Mouse (Mus musculus): ENCODE measurements around the gene Slc25a28.

Slc25a28 gene

GRCm38 (mm10) chr19:43674730-43675524 is at the start of gene Slc25a28:
Gene Slc25a28 (minus strand): TSS chr19:43674881.
- in situ Hi-C loops (cut with MboI, MseI) = loop anchor here (5.0 to 25.0 kb wide), 3 partner anchors 82 to 1163 kb away; partner anchors contain the start of genes Got1 and R3hcc1l

DNA sequence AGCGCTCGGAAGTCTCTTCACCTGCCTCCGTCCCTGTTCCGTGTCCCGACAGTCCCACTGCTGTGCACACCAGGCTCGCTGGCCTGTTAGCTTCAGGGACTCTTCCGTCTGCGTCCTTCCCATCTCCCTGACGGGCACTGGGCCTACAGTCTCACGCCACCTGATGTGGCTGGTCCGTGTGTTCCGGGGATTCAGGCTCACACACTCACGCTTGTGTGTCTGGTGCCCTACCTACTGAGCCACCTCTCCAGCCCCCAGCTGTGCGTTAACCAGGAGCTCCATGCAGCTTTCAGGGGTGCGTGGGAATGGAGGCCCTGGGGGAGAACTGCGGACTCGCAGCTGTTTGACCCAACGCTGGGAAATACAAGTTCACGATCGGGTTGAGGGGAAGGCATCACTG is 49.5 kb upstream of the Slc25a28 start:
- in situ Hi-C loops (cut with MboI, MseI) = no loop called here

- in situ Hi-C loops (cut with MboI, MseI) = no loop called here
These were observed 48.8 kb upstream of the Slc25a28 start for GRCm38 (mm10) chr19:43723501-43723900.

DNA sequence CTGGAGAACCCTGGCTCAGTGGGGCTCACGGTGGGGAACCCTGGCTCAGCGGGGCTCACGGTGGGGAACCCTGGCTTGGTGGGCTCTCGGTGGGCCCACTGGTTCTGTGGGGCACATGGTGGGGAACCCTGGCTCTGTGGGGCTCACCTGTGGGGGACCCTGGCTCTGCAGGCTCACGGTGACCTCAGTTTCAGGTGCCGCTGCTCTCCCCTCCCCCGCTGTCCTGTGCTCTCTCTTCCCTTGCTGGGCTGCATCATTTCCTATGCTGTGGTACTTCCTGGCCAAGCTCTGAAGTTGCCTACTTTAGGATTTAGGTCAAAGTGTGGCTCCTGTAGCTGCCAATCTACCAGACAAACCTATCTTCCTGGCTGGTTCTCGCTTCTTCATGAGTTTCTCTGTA is 48.2 kb upstream of the Slc25a28 start:
- in situ Hi-C loops (cut with MboI, MseI) = no loop called here

- in situ Hi-C loops (cut with MboI, MseI) = no loop called here
These were observed 45.4 kb upstream of the Slc25a28 start for GRCm38 (mm10) chr19:43720061-43720460.

DNA sequence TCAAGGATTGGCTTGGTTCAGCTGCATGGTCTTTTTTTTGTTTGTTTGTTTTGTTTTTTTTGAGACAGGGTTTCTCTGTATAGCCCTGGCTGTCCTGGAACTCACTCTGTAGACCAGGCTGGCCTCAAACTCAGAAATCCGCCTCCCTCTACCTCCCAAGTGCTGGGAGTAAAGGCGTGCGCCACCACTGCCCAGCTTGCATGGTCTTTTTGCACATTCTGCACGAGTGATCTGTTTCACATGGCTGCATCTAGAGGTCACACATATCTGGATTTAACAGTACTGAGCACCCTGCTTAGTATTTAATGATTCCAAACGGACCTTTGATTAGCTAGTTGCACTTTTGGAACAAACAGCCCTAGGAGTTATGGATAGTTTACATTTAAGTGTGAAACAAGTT is 37.3 kb upstream of the Slc25a28 start:
- in situ Hi-C loops (cut with MboI, MseI) = no loop called here

- in situ Hi-C loops (cut with MboI, MseI) = no loop called here
These were observed 36.7 kb upstream of the Slc25a28 start for GRCm38 (mm10) chr19:43711159-43711916.

GRCm38 (mm10) chr19:43709317-43709716 is 34.6 kb upstream of the Slc25a28 start:
- in situ Hi-C loops (cut with MboI, MseI) = no loop called here

GRCm38 (mm10) chr19:43708206-43708605 is 33.5 kb upstream of the Slc25a28 start:
- in situ Hi-C loops (cut with MboI, MseI) = no loop called here

DNA sequence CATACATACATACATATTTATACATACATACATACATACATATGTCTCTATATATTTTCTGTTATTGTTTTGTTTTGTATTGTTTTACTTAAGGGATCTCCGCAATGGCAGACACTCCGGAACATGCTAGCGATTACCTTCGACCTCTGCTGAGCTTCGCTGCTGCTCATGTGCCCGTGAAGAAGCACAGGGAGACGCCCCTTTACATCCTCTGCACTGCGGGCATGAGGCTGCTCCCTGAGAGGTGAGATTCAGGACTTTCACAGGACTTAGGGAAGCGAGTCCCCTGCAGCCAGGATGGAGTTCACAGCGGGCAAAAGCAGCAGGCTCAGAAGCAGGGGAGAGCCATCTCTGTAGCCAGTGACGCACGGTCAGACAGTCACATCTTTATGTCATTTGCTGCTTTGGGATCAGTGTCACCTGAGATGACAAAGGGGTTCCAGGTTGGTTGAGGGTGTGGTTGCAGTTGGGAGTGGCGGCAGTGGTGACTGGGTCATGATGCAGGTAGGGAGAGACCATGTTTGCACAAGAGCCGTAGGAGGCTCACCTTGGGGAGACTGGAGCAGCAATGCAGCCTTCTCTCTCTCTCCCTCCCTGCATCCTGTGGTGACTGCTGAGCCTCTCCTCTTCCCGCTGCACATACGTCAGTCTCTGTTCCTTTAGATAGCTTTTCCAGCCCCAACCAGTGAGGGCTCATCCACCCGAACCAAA is 30.3 kb upstream of the Slc25a28 start:
- in situ Hi-C loops (cut with MboI, MseI) = no loop called here

DNA sequence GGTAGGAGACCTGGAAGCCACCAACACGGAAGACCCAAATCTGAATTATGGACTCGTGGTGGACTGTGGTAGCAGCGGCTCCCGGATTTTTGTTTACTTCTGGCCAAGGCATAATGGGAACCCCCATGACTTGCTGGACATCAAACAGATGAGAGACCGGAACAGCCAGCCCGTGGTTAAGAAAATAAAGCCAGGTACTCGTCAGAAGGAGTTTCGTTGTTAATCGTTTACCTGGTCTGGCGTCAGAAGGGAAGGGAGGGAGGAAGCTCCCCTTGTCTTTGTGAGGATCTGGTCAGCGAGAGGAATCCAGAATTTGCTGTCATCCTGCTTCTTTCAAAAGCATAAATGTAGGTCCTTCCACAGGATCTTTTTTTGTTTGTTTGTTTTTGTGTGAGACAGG is 29.5 kb upstream of the Slc25a28 start:
- in situ Hi-C loops (cut with MboI, MseI) = no loop called here

DNA sequence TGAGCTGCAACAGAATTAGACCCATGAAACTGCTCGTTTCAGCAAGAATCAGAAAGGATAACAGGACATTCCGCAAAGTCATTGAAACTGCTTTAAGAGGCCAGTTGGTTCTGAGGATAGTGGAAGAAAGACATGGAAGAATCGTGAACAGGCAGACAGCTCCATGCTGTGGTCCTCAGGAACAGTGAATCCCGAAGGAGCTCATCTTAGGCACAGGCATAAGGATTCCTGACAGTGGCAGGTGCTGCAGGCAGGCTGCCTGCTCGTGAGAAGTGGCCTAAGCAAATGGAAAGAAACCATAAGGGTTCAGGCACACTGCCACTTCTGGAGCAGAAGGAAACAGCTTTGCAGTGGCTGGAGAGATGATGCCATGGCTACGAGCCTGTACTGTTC is 25.1 kb upstream of the Slc25a28 start:
- in situ Hi-C loops (cut with MboI, MseI) = loop anchor here (25.0 kb wide), 1 partner anchor 1187 kb away; the partner anchor contains the start of gene R3hcc1l

DNA sequence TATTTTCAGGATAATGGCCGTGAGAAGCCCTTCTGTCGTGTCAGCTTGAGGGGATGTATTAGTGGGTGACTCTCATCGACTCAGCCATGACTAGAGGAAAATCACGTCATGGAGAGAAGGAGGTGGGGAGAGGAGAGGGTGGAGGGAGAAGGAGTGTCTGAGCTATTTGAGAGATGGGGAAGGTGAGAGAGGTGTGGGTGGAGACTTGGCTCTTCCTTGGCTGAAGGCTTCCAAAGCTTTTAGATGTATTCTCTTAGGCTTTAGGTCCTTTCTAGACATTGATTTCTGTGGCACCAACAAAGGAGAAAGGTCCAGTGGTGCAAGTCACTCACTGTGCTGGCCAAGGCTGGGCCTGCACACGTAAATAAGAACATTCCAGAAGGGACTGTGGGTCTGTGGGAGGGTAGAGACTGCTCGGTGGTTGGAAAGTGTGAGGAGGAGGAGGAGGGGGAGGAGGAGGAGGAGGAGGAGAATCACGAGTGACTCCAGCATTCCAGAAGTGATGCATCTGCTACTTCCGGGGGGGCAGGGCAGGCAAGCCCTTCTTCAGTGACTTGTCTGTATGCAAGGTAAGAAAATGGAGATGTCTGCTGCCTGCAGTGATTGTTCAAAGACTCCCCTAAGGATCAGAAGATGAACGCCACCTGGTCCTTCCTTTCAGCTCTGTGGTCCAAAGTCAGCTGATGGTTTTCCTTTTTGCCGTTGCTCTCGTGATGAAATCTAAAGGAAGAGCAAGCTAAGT is 24.5 kb upstream of the Slc25a28 start:
- in situ Hi-C loops (cut with MboI, MseI) = loop anchor here (25.0 kb wide), 1 partner anchor 1187 kb away; the partner anchor contains the start of gene R3hcc1l

GRCm38 (mm10) chr19:43697666-43698370 is 23.1 kb upstream of the Slc25a28 start:
- in situ Hi-C loops (cut with MboI, MseI) = loop anchor here (25.0 kb wide), 1 partner anchor 1186 kb away; the partner anchor contains the start of gene R3hcc1l

DNA sequence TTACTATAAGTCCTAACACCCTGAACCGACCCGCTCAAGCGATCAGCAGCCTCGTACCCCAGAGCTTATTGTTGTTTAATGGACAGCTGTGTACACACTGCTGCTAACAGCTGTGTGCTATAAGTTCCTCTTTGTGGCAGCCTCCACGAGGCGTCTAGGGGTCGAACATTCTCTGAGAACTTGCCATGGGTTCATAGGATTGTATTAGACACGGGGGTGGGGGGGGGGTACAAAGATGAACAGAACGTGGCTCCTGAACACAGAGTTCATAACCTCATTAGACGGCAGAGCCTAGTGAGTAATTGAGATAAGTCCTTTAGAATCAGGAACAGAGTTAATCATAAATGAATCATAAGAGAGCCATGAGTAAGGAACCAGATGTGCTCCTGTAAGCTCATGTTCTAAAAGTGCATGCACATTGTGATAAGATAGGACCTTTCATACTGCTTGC is 20.9 kb upstream of the Slc25a28 start:
- in situ Hi-C loops (cut with MboI, MseI) = loop anchor here (25.0 kb wide), 1 partner anchor 1183 kb away; the partner anchor contains the start of gene R3hcc1l

DNA sequence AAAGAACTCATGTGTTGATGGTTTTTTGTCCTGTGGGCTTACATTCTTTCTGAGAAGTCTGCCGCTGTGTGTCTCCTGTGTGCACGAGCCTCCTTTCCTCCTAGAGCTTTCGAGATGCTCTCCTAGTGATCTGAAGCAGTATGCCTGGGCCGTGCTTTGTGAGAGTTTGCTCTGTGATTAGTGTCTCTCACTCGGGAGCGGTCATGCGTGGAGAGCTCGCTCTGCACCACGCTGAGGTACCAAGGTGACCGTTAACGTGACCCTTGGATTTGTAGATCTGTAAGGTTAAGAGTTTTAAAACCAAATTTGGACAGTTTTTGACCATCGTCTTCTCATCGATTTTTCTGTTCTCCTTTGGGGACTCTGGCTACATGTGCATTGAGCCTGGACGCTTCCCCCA is 18.1 kb upstream of the Slc25a28 start:
- in situ Hi-C loops (cut with MboI, MseI) = loop anchor here (25.0 kb wide), 1 partner anchor 1181 kb away; the partner anchor contains the start of gene R3hcc1l

GRCm38 (mm10) chr19:43689419-43690246 is 15.0 kb upstream of the Slc25a28 start, which contains the start of gene Entpd7:
Gene Entpd7 (plus strand): TSS chr19:43689672.
- in situ Hi-C loops (cut with MboI, MseI) = loop anchor here (25.0 kb wide), 1 partner anchor 1177 kb away; the partner anchor contains the start of gene R3hcc1l

GRCm38 (mm10) chr19:43681541-43681940 is 6.9 kb upstream of the Slc25a28 start:
- in situ Hi-C loops (cut with MboI, MseI) = loop anchor here (5.0 to 25.0 kb wide), 2 partner anchors 904 to 1169 kb away; partner anchors contain the start of genes Hps1 and R3hcc1l

DNA sequence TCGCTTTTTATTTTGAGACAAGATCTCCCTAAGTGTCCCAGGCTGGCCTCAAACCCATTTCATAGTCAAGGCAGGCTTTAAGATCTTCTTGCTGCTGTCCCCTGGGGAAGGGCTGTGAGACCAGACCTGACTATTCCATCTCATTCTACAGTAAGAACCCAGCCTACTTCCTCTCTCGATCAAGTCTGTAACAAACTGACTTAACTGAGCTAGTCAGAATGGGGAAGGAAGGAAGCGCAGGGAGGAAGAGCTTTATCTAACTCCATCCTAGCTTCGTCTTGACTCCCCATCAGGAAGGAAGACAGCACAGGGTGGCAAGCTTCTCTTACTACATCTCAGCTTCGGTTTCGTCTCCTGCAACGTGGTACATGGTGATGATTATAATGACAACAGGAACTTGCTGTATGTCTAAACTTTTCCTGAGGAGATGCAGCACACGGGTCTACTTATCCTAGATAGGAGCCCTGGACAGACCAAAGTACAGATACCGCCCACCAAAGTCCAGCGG is 4.8 kb upstream of the Slc25a28 start:
- in situ Hi-C loops (cut with MboI, MseI) = loop anchor here (5.0 to 25.0 kb wide), 3 partner anchors 78 to 1167 kb away; partner anchors contain the start of genes Got1 and R3hcc1l
